Mouse (Mus musculus): ENCODE results near the gene Scube3.

DNA sequence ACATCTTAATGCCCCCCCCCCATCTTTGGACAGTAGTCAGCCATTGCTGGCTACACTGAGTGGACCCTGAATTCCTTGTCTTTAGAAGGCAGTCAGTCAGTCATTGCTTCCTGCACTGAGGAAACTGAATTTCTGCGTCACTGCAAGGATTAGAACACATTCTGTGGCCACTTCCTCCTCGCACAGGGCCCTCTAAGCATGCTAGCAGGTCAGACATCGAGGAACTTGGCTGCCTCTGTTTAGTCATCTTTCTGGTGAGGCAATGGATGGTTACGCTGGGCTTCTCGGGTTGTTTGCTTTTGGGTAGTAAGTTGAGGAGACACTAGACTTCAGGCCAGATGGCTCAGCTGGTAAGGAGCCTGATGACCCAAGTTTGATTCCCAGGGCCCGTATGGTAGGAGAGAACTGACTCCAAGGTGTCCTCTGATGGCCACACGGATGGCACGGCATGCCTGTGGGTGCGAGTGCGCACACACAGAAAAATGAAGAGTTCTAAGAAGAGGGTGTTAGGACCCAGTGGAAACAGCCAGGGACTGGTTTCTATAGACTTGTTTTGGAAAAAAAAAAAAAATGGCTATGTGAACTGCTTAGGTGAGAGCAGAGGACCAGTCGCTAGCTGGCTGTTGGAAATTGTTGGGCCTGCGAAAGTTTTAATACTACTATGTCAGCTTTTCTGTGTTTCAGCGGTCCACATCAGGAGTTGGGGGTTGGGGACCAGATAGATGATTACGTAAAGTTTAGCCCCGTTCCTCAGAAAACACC lies 39.0 kb downstream of the Scube3 start:
- TF ChIP-seq GATA1 (IDR thresholded peaks at IDR 0.05; ENCODE audit: borderline replicate concordance, low read length) = no peak
- TF ChIP-seq GATA2 (IDR thresholded peaks at IDR 0.05; ENCODE audit: borderline replicate concordance, low read depth, low read length) = no peak
- no peak for TF ChIP-seq CTCF (IDR thresholded peaks at IDR 0.05; ENCODE audit: low read depth, low read length)
- no peak for TF ChIP-seq POLR2AphosphoS5 (IDR thresholded peaks at IDR 0.05; ENCODE audit: insufficient replicate concordance, low read depth, low read length)
- no peak for TF ChIP-seq TAL1 (conservative IDR thresholded peaks at IDR 0.05; ENCODE audit: low read depth, low read length)

Measured in G1E (cell line).